Mouse (Mus musculus): ENCODE measurements around the gene Col5a1. TPM values are rescaled to one million over a fixed set of nuclear protein-coding genes. Genes with fewer than 3 reads are reported as not detected.

Col5a1 gene
- polyA plus RNA-seq, 1 experiment from 2014 or later, result 47.7 TPM

- no peak for TF ChIP-seq EP300 (IDR thresholded peaks at IDR 0.05)
- no peak for ATAC-seq
- WGBS, result 95% methylated on average over 1 of the region's 1 CpGs
Observed at GRCm38 (mm10) chr2:28040466-28040865, 154.2 kb downstream of the Col5a1 start.

GRCm38 (mm10) chr2:28044920-28045598 lies 158.8 kb downstream of the Col5a1 start:
- Histone ChIP-seq H3K4me1 (ENCODE audit: insufficient read depth, low read depth, low read length) (no peaks in the 10 kb centered on the region), H3K36me3 (ENCODE audit: insufficient read depth, low read length) (no peaks in the 10 kb centered on the region), H3K4me3 (ENCODE audit: low read depth, low read length) (no peak overlapping the region), H3K27ac (ENCODE audit: low read length) (no peak overlapping the region), H3K9me3 (ENCODE audit: low read length) (no peaks in the 10 kb centered on the region), H3K9ac (replicated peaks; ENCODE audit: low read depth) (no peak overlapping the region), H3K4me2 (replicated peaks; ENCODE audit: low read depth, low read length) (no peak overlapping the region), H3K27me3 (replicated peaks; ENCODE audit: insufficient read depth, low read length) (no peaks in the 10 kb centered on the region)
- TF ChIP-seq EP300 (IDR thresholded peaks at IDR 0.05) (no peak), CTCF (IDR thresholded peaks at IDR 0.05) (no peak)
- ATAC-seq, result no peak
- WGBS, result 80% methylated on average over 9 of the region's 9 CpGs
- no peak for DNase-seq (ENCODE audit: low spot score)

More at GRCm38 (mm10) chr2:28040466-28040865, 154.2 kb downstream of the Col5a1 start:
- Histone ChIP-seq H3K9me3 (ENCODE audit: low read length) (no peaks in the 10 kb centered on the region), H3K9ac (replicated peaks; ENCODE audit: low read depth) (no peak overlapping the region), H3K4me1 (ENCODE audit: insufficient read depth, low read depth, low read length) (0 out of 2 replicates have a peak, but pooled peaks cover 7% of the 10 kb centered on the region), H3K27me3 (replicated peaks; ENCODE audit: insufficient read depth, low read length) (no peaks in the 10 kb centered on the region), H3K4me2 (replicated peaks; ENCODE audit: low read depth, low read length) (no peak overlapping the region), H3K27ac (ENCODE audit: low read length) (no peak overlapping the region), H3K4me3 (ENCODE audit: low read depth, low read length) (no peak overlapping the region), H3K36me3 (ENCODE audit: insufficient read depth, low read length) (no peaks in the 10 kb centered on the region)
- DNase-seq (ENCODE audit: low spot score), result no peak

DNA sequence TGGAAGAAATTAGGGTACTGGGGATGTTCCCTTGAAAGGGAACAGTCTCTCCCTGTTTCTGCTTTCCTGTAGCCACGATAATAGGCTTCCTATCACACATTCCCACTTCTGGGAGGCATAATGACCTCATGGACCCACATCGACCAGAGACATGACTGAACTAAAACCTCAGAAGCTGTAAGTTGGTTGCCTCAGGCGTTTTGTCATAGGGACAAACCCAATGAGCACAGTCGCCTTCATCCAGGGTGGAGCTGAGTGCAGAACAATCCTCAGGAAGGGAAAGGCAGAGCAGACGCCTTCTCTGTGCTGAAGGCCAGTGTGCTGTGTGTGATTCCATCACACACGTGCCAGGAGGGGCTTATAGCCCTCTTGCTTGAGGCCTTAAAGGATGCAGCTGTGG lies 160.1 kb downstream of the Col5a1 start:
- H3K27ac ChIP-seq (ENCODE audit: low read length), result no peak overlapping the region
- no peaks in the 10 kb centered on the region for H3K4me1 ChIP-seq (ENCODE audit: insufficient read depth, low read depth, low read length)

DNA sequence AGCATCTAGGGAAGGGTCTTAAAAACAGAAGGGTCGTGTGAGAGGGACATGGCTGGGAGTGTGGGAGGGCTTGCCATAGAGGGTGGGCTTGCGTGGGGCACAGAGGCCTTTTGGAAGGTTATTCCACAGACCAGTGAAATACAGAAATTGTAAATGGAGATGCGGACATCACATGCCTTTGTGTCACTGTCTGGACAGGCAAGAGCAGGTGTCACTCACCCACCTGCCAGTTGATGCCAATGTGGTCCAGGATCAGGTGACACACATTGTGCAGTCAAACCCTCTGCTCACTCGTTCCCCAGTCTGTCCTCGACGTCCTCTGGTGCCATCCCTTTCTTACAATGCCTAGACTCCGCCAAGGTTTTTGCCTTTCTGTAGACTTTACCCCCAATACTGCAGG lies 160.9 kb downstream of the Col5a1 start:
- ATAC-seq (no peak), DNase-seq (ENCODE audit: low spot score) (no peak)
- Histone ChIP-seq H3K4me3 (ENCODE audit: low read depth, low read length) (no peak overlapping the region), H3K9ac (replicated peaks; ENCODE audit: low read depth) (no peak overlapping the region), H3K27me3 (replicated peaks; ENCODE audit: insufficient read depth, low read length) (no peaks in the 10 kb centered on the region), H3K36me3 (ENCODE audit: insufficient read depth, low read length) (no peaks in the 10 kb centered on the region), H3K4me1 (ENCODE audit: insufficient read depth, low read depth, low read length) (no peaks in the 10 kb centered on the region), H3K4me2 (replicated peaks; ENCODE audit: low read depth, low read length) (no peak overlapping the region), H3K27ac (ENCODE audit: low read length) (no peak overlapping the region), H3K9me3 (ENCODE audit: low read length) (no peaks in the 10 kb centered on the region)
- TF ChIP-seq EP300 (IDR thresholded peaks at IDR 0.05) (no peak), CTCF (IDR thresholded peaks at IDR 0.05) (no peak)
- 84% methylated on average over 7 of the region's 7 CpGs for WGBS

More for the DNA sequence above, 160.1 kb downstream of the Col5a1 start:
- DNase-seq (ENCODE audit: low spot score) (no peak), ATAC-seq (no peak)
- Histone ChIP-seq H3K4me2 (replicated peaks; ENCODE audit: low read depth, low read length) (no peak overlapping the region), H3K9ac (replicated peaks; ENCODE audit: low read depth) (no peak overlapping the region), H3K36me3 (ENCODE audit: insufficient read depth, low read length) (no peaks in the 10 kb centered on the region), H3K9me3 (ENCODE audit: low read length) (no peaks in the 10 kb centered on the region), H3K27me3 (replicated peaks; ENCODE audit: insufficient read depth, low read length) (no peaks in the 10 kb centered on the region), H3K4me3 (ENCODE audit: low read depth, low read length) (no peak overlapping the region)
- 73% methylated on average over 6 of the region's 6 CpGs for WGBS
- TF ChIP-seq CTCF (IDR thresholded peaks at IDR 0.05) (no peak), EP300 (IDR thresholded peaks at IDR 0.05) (no peak)

DNA sequence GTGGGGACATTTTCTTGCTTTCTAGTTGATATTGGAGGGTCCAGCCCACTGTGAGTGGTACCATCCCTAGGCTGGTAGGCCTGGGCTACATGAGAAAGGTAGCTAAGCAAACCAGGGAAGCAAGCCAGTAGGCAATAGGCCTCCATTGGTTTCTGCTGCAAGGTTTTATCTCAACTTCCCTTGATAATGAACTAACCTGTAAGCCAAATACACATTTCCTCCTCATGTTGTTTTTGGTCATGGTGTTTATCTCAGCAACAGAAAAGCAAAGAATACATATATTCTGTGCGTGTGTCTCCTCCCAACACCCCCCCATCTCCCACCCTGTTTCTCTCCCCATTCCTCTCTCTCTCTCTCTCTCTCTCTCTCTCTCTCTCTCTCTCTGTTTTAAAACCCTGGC lies 173.7 kb downstream of the Col5a1 start:
- no peaks in the 10 kb centered on the region for H3K27me3 ChIP-seq (replicated peaks; ENCODE audit: insufficient read depth, low read length)
- no peaks in the 10 kb centered on the region for H3K9me3 ChIP-seq (ENCODE audit: low read length)
- DNase-seq (ENCODE audit: low spot score), result no peak
- H3K4me2 ChIP-seq (replicated peaks; ENCODE audit: low read depth, low read length), result no peak overlapping the region
- TF ChIP-seq CTCF (IDR thresholded peaks at IDR 0.05), result no peak
- TF ChIP-seq EP300 (IDR thresholded peaks at IDR 0.05), result no peak
- 70% methylated on average over 1 of the region's 1 CpGs for WGBS
- H3K4me3 ChIP-seq (ENCODE audit: low read depth, low read length), result no peak overlapping the region
- no peak overlapping the region for H3K9ac ChIP-seq (replicated peaks; ENCODE audit: low read depth)
- ATAC-seq, result no peak
- H3K4me1 ChIP-seq (ENCODE audit: insufficient read depth, low read depth, low read length), result no peaks in the 10 kb centered on the region
- H3K36me3 ChIP-seq (ENCODE audit: insufficient read depth, low read length), result no peaks in the 10 kb centered on the region
- H3K27ac ChIP-seq (ENCODE audit: low read length), result no peak overlapping the region

DNA sequence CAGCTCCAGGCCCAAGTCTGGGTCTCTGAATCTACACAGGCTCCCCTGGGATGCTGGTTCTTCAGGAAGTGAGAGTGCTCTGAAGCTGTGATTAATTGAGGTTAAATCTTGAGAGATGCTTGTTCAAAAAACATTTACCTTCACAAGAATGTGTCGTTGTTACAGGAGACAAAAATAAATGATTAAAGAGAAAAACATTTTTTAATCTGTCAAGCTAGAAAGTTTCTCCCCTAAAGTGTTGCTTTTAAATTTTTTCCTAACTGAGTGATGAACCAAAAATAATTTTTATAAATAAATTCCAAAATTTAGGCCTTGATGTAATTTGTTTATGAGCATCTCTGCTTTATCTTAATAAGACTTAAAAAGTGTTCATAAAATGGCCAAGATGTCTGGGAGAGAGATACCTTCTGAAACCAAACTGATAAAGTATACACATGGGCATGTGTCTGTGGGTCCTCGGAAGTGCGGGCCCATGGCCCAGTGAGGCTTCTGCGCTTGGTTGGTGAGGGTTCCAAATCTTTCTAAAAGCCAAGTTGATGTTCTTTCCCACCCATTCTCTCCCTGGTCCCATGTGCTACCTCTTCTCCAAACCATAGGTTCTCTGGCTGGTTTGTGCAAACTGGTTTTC lies 177.6 kb downstream of the Col5a1 start:
- Histone ChIP-seq H3K4me1 (ENCODE audit: insufficient read depth, low read depth, low read length) (no peaks in the 10 kb centered on the region), H3K36me3 (ENCODE audit: insufficient read depth, low read length) (no peaks in the 10 kb centered on the region), H3K9ac (replicated peaks; ENCODE audit: low read depth) (no peak overlapping the region), H3K4me2 (replicated peaks; ENCODE audit: low read depth, low read length) (no peak overlapping the region), H3K9me3 (ENCODE audit: low read length) (no peaks in the 10 kb centered on the region), H3K27me3 (replicated peaks; ENCODE audit: insufficient read depth, low read length) (no peaks in the 10 kb centered on the region), H3K27ac (ENCODE audit: low read length) (no peak overlapping the region), H3K4me3 (ENCODE audit: low read depth, low read length) (no peak overlapping the region)
- TF ChIP-seq EP300 (IDR thresholded peaks at IDR 0.05) (no peak), CTCF (IDR thresholded peaks at IDR 0.05) (no peak)
- 81% methylated on average over 4 of the region's 4 CpGs for WGBS
- DNase-seq (ENCODE audit: low spot score) (no peak), ATAC-seq (no peak)

Measured in lung, postnatal 0 days (tissue).